Mouse (Mus musculus): ENCODE measurements around the gene Adgrf1. TPM values are rescaled to one million over a fixed set of nuclear protein-coding genes. Genes with fewer than 3 reads are reported as not detected.

Gene Adgrf1
- polyA plus RNA-seq, 1 experiment from 2014 or later, result not detected

GRCm38 (mm10) chr17:43277223-43277622 lies 7.1 kb downstream of the Adgrf1 start:
- WGBS, result 89% methylated on average over 4 of the region's 4 CpGs
- no peaks in the 10 kb centered on the region for H3K4me1 ChIP-seq
- no peaks in the 10 kb centered on the region for H3K36me3 ChIP-seq (replicated peaks)
- H3K4me3 ChIP-seq, result no peak overlapping the region
- H3K9me3 ChIP-seq, result no peaks in the 10 kb centered on the region
- no peaks in the 10 kb centered on the region for H3K27me3 ChIP-seq (replicated peaks; ENCODE audit: low read depth, poor library complexity, severe bottlenecking)
- no peak for DNase-seq (ENCODE audit: low spot score)
- H3K27ac ChIP-seq (replicated peaks), result no peak overlapping the region

GRCm38 (mm10) chr17:43279671-43280070 lies 9.5 kb downstream of the Adgrf1 start:
- Histone ChIP-seq H3K4me1 (no peaks in the 10 kb centered on the region), H3K4me3 (no peak overlapping the region), H3K27ac (replicated peaks) (no peak overlapping the region), H3K27me3 (replicated peaks; ENCODE audit: low read depth, poor library complexity, severe bottlenecking) (no peaks in the 10 kb centered on the region), H3K9me3 (no peaks in the 10 kb centered on the region), H3K36me3 (replicated peaks) (no peaks in the 10 kb centered on the region)
- DNase-seq (ENCODE audit: low spot score), result no peak
- WGBS, result 87% methylated on average over 7 of the region's 7 CpGs

GRCm38 (mm10) chr17:43282353-43282752 lies 12.2 kb downstream of the Adgrf1 start:
- no peak overlapping the region for H3K27ac ChIP-seq (replicated peaks)
- WGBS, result 88% methylated on average over 4 of the region's 4 CpGs
- no peak for DNase-seq (ENCODE audit: low spot score)
- no peaks in the 10 kb centered on the region for H3K9me3 ChIP-seq
- no peaks in the 10 kb centered on the region for H3K4me1 ChIP-seq
- H3K36me3 ChIP-seq (replicated peaks), result no peaks in the 10 kb centered on the region
- no peak overlapping the region for H3K4me3 ChIP-seq
- no peaks in the 10 kb centered on the region for H3K27me3 ChIP-seq (replicated peaks; ENCODE audit: low read depth, poor library complexity, severe bottlenecking)

- Histone ChIP-seq H3K4me1 (no peaks in the 10 kb centered on the region), H3K27me3 (replicated peaks; ENCODE audit: low read depth, poor library complexity, severe bottlenecking) (no peaks in the 10 kb centered on the region), H3K27ac (replicated peaks) (no peak overlapping the region), H3K36me3 (replicated peaks) (no peaks in the 10 kb centered on the region), H3K9me3 (no peaks in the 10 kb centered on the region), H3K4me3 (no peak overlapping the region)
- WGBS, result 80% methylated on average over 5 of the region's 5 CpGs
- no peak for DNase-seq (ENCODE audit: low spot score)
Measured at GRCm38 (mm10) chr17:43282828-43283227, 12.7 kb downstream of the Adgrf1 start.

GRCm38 (mm10) chr17:43299515-43299914 lies 29.4 kb downstream of the Adgrf1 start:
- H3K4me1 ChIP-seq, result no peaks in the 10 kb centered on the region
- H3K4me3 ChIP-seq, result no peak overlapping the region
- H3K27me3 ChIP-seq (replicated peaks; ENCODE audit: low read depth, poor library complexity, severe bottlenecking), result no peaks in the 10 kb centered on the region
- WGBS, result 96% methylated on average over 7 of the region's 7 CpGs
- no peak for DNase-seq (ENCODE audit: low spot score)
- H3K9me3 ChIP-seq, result no peaks in the 10 kb centered on the region
- H3K36me3 ChIP-seq (replicated peaks), result no peaks in the 10 kb centered on the region
- no peak overlapping the region for H3K27ac ChIP-seq (replicated peaks)

GRCm38 (mm10) chr17:43325986-43326671 lies 56.0 kb downstream of the Adgrf1 start:
- 49% methylated on average over 7 of the region's 7 CpGs for WGBS
- H3K27me3 ChIP-seq (replicated peaks; ENCODE audit: low read depth, poor library complexity, severe bottlenecking), result no peaks in the 10 kb centered on the region
- peaks cover 16% of the 10 kb centered on the region for H3K4me1 ChIP-seq
- no peaks in the 10 kb centered on the region; the same call in 1 of the 2 replicates for H3K9me3 ChIP-seq
- 0 out of 2 replicates have a peak overlapping the region, but pooled peaks have one; percentile 89 for H3K27ac ChIP-seq (replicated peaks)
- no peak for DNase-seq (ENCODE audit: low spot score)
- peak overlapping the region; percentile 58; the same call in 1 of the 2 replicates for H3K4me3 ChIP-seq
- H3K36me3 ChIP-seq (replicated peaks), result no peaks in the 10 kb centered on the region

- peaks cover 17% of the 10 kb centered on the region for H3K4me1 ChIP-seq
- no peaks in the 10 kb centered on the region for H3K27me3 ChIP-seq (replicated peaks; ENCODE audit: low read depth, poor library complexity, severe bottlenecking)
- 10% methylated on average over 29 of the region's 29 CpGs for WGBS
- H3K27ac ChIP-seq (replicated peaks), result peak overlapping the region; percentile 89
- H3K36me3 ChIP-seq (replicated peaks), result no peaks in the 10 kb centered on the region
- DNase-seq (ENCODE audit: low spot score), result peak; percentile 85
- H3K4me3 ChIP-seq, result peak overlapping the region; percentile 58
- H3K9me3 ChIP-seq, result no peaks in the 10 kb centered on the region; the same call in 1 of the 2 replicates
Measured at GRCm38 (mm10) chr17:43326726-43327700, 56.9 kb downstream of the Adgrf1 start.

GRCm38 (mm10) chr17:43327810-43328209 lies 57.7 kb downstream of the Adgrf1 start:
- Histone ChIP-seq H3K27me3 (replicated peaks; ENCODE audit: low read depth, poor library complexity, severe bottlenecking) (no peaks in the 10 kb centered on the region), H3K9me3 (no peaks in the 10 kb centered on the region; the same call in 1 of the 2 replicates), H3K36me3 (replicated peaks) (no peaks in the 10 kb centered on the region), H3K27ac (replicated peaks) (peak overlapping the region; percentile 89), H3K4me3 (no peak overlapping the region), H3K4me1 (peaks cover 25% of the 10 kb centered on the region)
- WGBS, result 79% methylated on average over 6 of the region's 6 CpGs
- no peak for DNase-seq (ENCODE audit: low spot score)

- Histone ChIP-seq H3K27me3 (replicated peaks; ENCODE audit: low read depth, poor library complexity, severe bottlenecking) (no peaks in the 10 kb centered on the region), H3K9me3 (no peaks in the 10 kb centered on the region), H3K36me3 (replicated peaks) (no peaks in the 10 kb centered on the region), H3K4me1 (peaks cover 27% of the 10 kb centered on the region), H3K4me3 (no peak overlapping the region), H3K27ac (replicated peaks) (no peak overlapping the region)
- DNase-seq (ENCODE audit: low spot score), result no peak
- 91% methylated on average over 4 of the region's 4 CpGs for WGBS
Measured at GRCm38 (mm10) chr17:43329216-43329615, 59.1 kb downstream of the Adgrf1 start.

GRCm38 (mm10) chr17:43329761-43330183 lies 59.6 kb downstream of the Adgrf1 start:
- Histone ChIP-seq H3K36me3 (replicated peaks) (no peaks in the 10 kb centered on the region), H3K27me3 (replicated peaks; ENCODE audit: low read depth, poor library complexity, severe bottlenecking) (no peaks in the 10 kb centered on the region), H3K27ac (replicated peaks) (no peak overlapping the region), H3K4me1 (peaks cover 27% of the 10 kb centered on the region), H3K9me3 (no peaks in the 10 kb centered on the region), H3K4me3 (no peak overlapping the region)
- no peak for DNase-seq (ENCODE audit: low spot score)
- WGBS, result 87% methylated on average over 7 of the region's 7 CpGs

- DNase-seq (ENCODE audit: low spot score), result no peak
- WGBS, result 66% methylated on average over 5 of the region's 5 CpGs
- no peaks in the 10 kb centered on the region for H3K27me3 ChIP-seq (replicated peaks; ENCODE audit: low read depth, poor library complexity, severe bottlenecking)
- H3K4me3 ChIP-seq, result no peak overlapping the region
- peaks cover 12% of the 10 kb centered on the region for H3K4me1 ChIP-seq
- H3K36me3 ChIP-seq (replicated peaks), result no peaks in the 10 kb centered on the region
- H3K9me3 ChIP-seq, result no peaks in the 10 kb centered on the region
- H3K27ac ChIP-seq (replicated peaks), result peak overlapping the region; percentile 37; the same call in 1 of the 2 replicates
Measured at GRCm38 (mm10) chr17:43332686-43333085, 62.6 kb downstream of the Adgrf1 start.

GRCm38 (mm10) chr17:43334074-43334473 lies 63.9 kb downstream of the Adgrf1 start:
- H3K9me3 ChIP-seq, result no peaks in the 10 kb centered on the region
- 80% methylated on average over 9 of the region's 9 CpGs for WGBS
- DNase-seq (ENCODE audit: low spot score), result no peak

More at GRCm38 (mm10) chr17:43334074-43334473, 63.9 kb downstream of the Adgrf1 start:
- Histone ChIP-seq H3K4me3 (no peak overlapping the region), H3K4me1 (peaks cover 11% of the 10 kb centered on the region), H3K36me3 (replicated peaks) (no peaks in the 10 kb centered on the region), H3K27me3 (replicated peaks; ENCODE audit: low read depth, poor library complexity, severe bottlenecking) (no peaks in the 10 kb centered on the region), H3K27ac (replicated peaks) (no peak overlapping the region)
